Mouse (Mus musculus): ENCODE results near the gene Heatr5a.
A peak's percentile ranks its signal among the peaks of the same experiment; 100 is the strongest.

Gene Heatr5a

GRCm38 (mm10) chr12:51883297-51883805 is 87.8 kb downstream of the Heatr5a start:
- no peak for DNase-seq (ENCODE audit: low spot score)

- peak; percentile 54 for DNase-seq (ENCODE audit: low spot score)
These were observed 88.4 kb downstream of the Heatr5a start for GRCm38 (mm10) chr12:51882606-51883296.

- no peak for DNase-seq (ENCODE audit: low spot score)
These were observed 89.3 kb downstream of the Heatr5a start for GRCm38 (mm10) chr12:51881775-51882174.

- no peak for DNase-seq (ENCODE audit: low spot score)
These were observed 99.5 kb downstream of the Heatr5a start for GRCm38 (mm10) chr12:51871446-51872144.

GRCm38 (mm10) chr12:51869511-51869910 is 101.6 kb downstream of the Heatr5a start:
- no peak for DNase-seq (ENCODE audit: low spot score)

- DNase-seq (ENCODE audit: low spot score), result no peak
These were observed 104.0 kb downstream of the Heatr5a start for GRCm38 (mm10) chr12:51867076-51867475.

- no peak for DNase-seq (ENCODE audit: low spot score)
These were observed 104.8 kb downstream of the Heatr5a start for GRCm38 (mm10) chr12:51866226-51866910.

- DNase-seq (ENCODE audit: low spot score), result no peak
These were observed 105.3 kb downstream of the Heatr5a start for GRCm38 (mm10) chr12:51865790-51866179.

GRCm38 (mm10) chr12:51865061-51865789 is 105.9 kb downstream of the Heatr5a start:
- DNase-seq (ENCODE audit: low spot score), result no peak

- DNase-seq (ENCODE audit: low spot score), result no peak
These were observed 107.8 kb downstream of the Heatr5a start for GRCm38 (mm10) chr12:51863116-51864002.

- DNase-seq (ENCODE audit: low spot score), result no peak
These were observed 112.7 kb downstream of the Heatr5a start for GRCm38 (mm10) chr12:51858134-51859028.

- no peak for DNase-seq (ENCODE audit: low spot score)
These were observed 114.3 kb downstream of the Heatr5a start for GRCm38 (mm10) chr12:51856768-51857295.

GRCm38 (mm10) chr12:51855872-51856271 is 115.2 kb downstream of the Heatr5a start:
- DNase-seq (ENCODE audit: low spot score), result no peak

- no peak for DNase-seq (ENCODE audit: low spot score)
These were observed 115.7 kb downstream of the Heatr5a start for GRCm38 (mm10) chr12:51855453-51855852.

GRCm38 (mm10) chr12:51851617-51852016 is 119.5 kb downstream of the Heatr5a start:
- no peak for DNase-seq (ENCODE audit: low spot score)

GRCm38 (mm10) chr12:51851155-51851554 is 120.0 kb downstream of the Heatr5a start:
- DNase-seq (ENCODE audit: low spot score), result no peak

- no peak for DNase-seq (ENCODE audit: low spot score)
These were observed 120.8 kb downstream of the Heatr5a start for GRCm38 (mm10) chr12:51850339-51850738.

- DNase-seq (ENCODE audit: low spot score), result no peak
These were observed 121.2 kb downstream of the Heatr5a start for GRCm38 (mm10) chr12:51849902-51850301.

GRCm38 (mm10) chr12:51847953-51848680 is 123.0 kb downstream of the Heatr5a start:
- peak; percentile 43 for DNase-seq (ENCODE audit: low spot score)

All from urinary bladder, postnatal 25 days (tissue).